Mouse (Mus musculus) E14TG2a.4 (cell line): ENCODE measurements at regions not wholly inside any gene's neighbourhood (a gene's known extent, or its start where the extent isn't known, plus 50 kb on each side); places are given as distances from the start of the nearest gene placed in this dataset.

Experiments
- CTCF ChIP-seq: conservative IDR thresholded peaks from 2 replicates; pipeline ENCODE4 v1.5.1; 2014; ENCODE audit warnings: low read length
- NANOG ChIP-seq: IDR thresholded peaks from 2 replicates; pipeline ENCODE4 v1.6.1; 2014; ENCODE audit warnings: borderline replicate concordance, low read length, mixed read lengths
- POU5F1 ChIP-seq: IDR thresholded peaks from 2 replicates; pipeline ENCODE4 v1.6.1; 2014; ENCODE audit warnings: low read length, borderline replicate concordance

GRCm38 (mm10) chr13:39852257-39852800, 508.9 kb downstream of the Ofcc1 start:
- TF ChIP-seq CTCF = no peak
- no peak for TF ChIP-seq POU5F1
- TF ChIP-seq NANOG = no peak
